Mouse (Mus musculus): ENCODE results near the gene Ankrd31. TPM values are rescaled to one million over a fixed set of nuclear protein-coding genes. Genes with fewer than 3 reads are reported as not detected.

Gene Ankrd31
- polyA plus RNA-seq, 1 experiment from 2014 or later = not detected

GRCm38 (mm10) chr13:96943571-96943970, 195.5 kb downstream of the Ankrd31 start:
- WGBS = 38% methylated on average over 3 of the region's 3 CpGs
- no peaks in the 10 kb centered on the region for H3K36me3 ChIP-seq (ENCODE audit: control insufficient read depth, insufficient read depth, low read length)
- no peak overlapping the region for H3K4me3 ChIP-seq (ENCODE audit: control insufficient read depth in 1 of 2, insufficient read depth in 1 of 2, low read depth in 1 of 2, low read length in 2 of 2)
- H3K27me3 ChIP-seq (ENCODE audit: control insufficient read depth, insufficient read depth, low read length) = no peaks in the 10 kb centered on the region
- no peak overlapping the region for H3K27ac ChIP-seq (replicated peaks in 1 of 2; ENCODE audit: control insufficient read depth in 1 of 2, insufficient read depth in 1 of 2, low read depth in 2 of 2, low read length in 2 of 2)
- H3K9me3 ChIP-seq (ENCODE audit: control insufficient read depth, low read length) = no peaks in the 10 kb centered on the region
- peaks cover 4 to 6% of the 10 kb centered on the region in 2 experiments; a peak in 1 of 4 replicates for H3K4me1 ChIP-seq (ENCODE audit: control insufficient read depth in 2 of 2, insufficient read depth in 2 of 2, low read length in 2 of 2)
- no peak for ATAC-seq (ENCODE audit: insufficient number of reproducible peaks, insufficient read depth, low FRiP score, low read depth)
- no peak overlapping the region for H3K4me2 ChIP-seq (ENCODE audit: low read length)
- H3K9ac ChIP-seq (ENCODE audit: low read length) = no peak overlapping the region

- H3K27me3 ChIP-seq (ENCODE audit: control insufficient read depth, insufficient read depth, low read length) = no peaks in the 10 kb centered on the region
- H3K4me2 ChIP-seq (ENCODE audit: low read length) = no peak overlapping the region
- H3K9me3 ChIP-seq (ENCODE audit: control insufficient read depth, low read length) = no peaks in the 10 kb centered on the region; the same call in 1 of the 2 replicates
- WGBS = 86% methylated on average over 4 of the region's 4 CpGs
- H3K36me3 ChIP-seq (ENCODE audit: control insufficient read depth, insufficient read depth, low read length) = no peaks in the 10 kb centered on the region
- H3K4me1 ChIP-seq (ENCODE audit: control insufficient read depth in 2 of 2, insufficient read depth in 2 of 2, low read length in 2 of 2) = peaks cover 4 to 6% of the 10 kb centered on the region in 2 experiments; a peak in 1 of 4 replicates
- no peak for ATAC-seq (ENCODE audit: insufficient number of reproducible peaks, insufficient read depth, low FRiP score, low read depth)
- H3K4me3 ChIP-seq (ENCODE audit: control insufficient read depth in 1 of 2, insufficient read depth in 1 of 2, low read depth in 1 of 2, low read length in 2 of 2) = no peak overlapping the region
- no peak overlapping the region for H3K9ac ChIP-seq (ENCODE audit: low read length)
- no peak overlapping the region for H3K27ac ChIP-seq (replicated peaks in 1 of 2; ENCODE audit: control insufficient read depth in 1 of 2, insufficient read depth in 1 of 2, low read depth in 2 of 2, low read length in 2 of 2)
Measured at GRCm38 (mm10) chr13:96945748-96946147, 197.7 kb downstream of the Ankrd31 start.

GRCm38 (mm10) chr13:96947722-96948121, 199.7 kb downstream of the Ankrd31 start:
- WGBS = 76% methylated on average over 7 of the region's 7 CpGs
- ATAC-seq (ENCODE audit: insufficient number of reproducible peaks, insufficient read depth, low FRiP score, low read depth) = no peak
- H3K9ac ChIP-seq (ENCODE audit: low read length) = no peak overlapping the region

GRCm38 (mm10) chr13:96951880-96952279, 203.8 kb downstream of the Ankrd31 start:
- Histone ChIP-seq H3K27me3 (ENCODE audit: control insufficient read depth, insufficient read depth, low read length) (no peaks in the 10 kb centered on the region), H3K4me1 (ENCODE audit: control insufficient read depth in 2 of 2, insufficient read depth in 2 of 2, low read length in 2 of 2) (no peaks in the 10 kb centered on the region), H3K36me3 (ENCODE audit: control insufficient read depth, insufficient read depth, low read length) (no peaks in the 10 kb centered on the region), H3K4me2 (ENCODE audit: low read length) (no peak overlapping the region), H3K4me3 (ENCODE audit: control insufficient read depth in 1 of 2, insufficient read depth in 1 of 2, low read depth in 1 of 2, low read length in 2 of 2) (no peak overlapping the region), H3K9ac (ENCODE audit: low read length) (no peak overlapping the region), H3K27ac (replicated peaks in 1 of 2; ENCODE audit: control insufficient read depth in 1 of 2, insufficient read depth in 1 of 2, low read depth in 2 of 2, low read length in 2 of 2) (no peak overlapping the region), H3K9me3 (ENCODE audit: control insufficient read depth, low read length) (no peaks in the 10 kb centered on the region; the same call in 1 of the 2 replicates)
- no peak for ATAC-seq (ENCODE audit: insufficient number of reproducible peaks, insufficient read depth, low FRiP score, low read depth)
- WGBS = 58% methylated on average over 2 of the region's 2 CpGs

More at GRCm38 (mm10) chr13:96947722-96948121, 199.7 kb downstream of the Ankrd31 start:
- Histone ChIP-seq H3K4me2 (ENCODE audit: low read length) (no peak overlapping the region), H3K4me1 (ENCODE audit: control insufficient read depth in 2 of 2, insufficient read depth in 2 of 2, low read length in 2 of 2) (peaks cover 4 to 6% of the 10 kb centered on the region in 2 experiments; a peak in 1 of 4 replicates), H3K4me3 (ENCODE audit: control insufficient read depth in 1 of 2, insufficient read depth in 1 of 2, low read depth in 1 of 2, low read length in 2 of 2) (no peak overlapping the region), H3K9me3 (ENCODE audit: control insufficient read depth, low read length) (no peaks in the 10 kb centered on the region; the same call in 1 of the 2 replicates), H3K27ac (replicated peaks in 1 of 2; ENCODE audit: control insufficient read depth in 1 of 2, insufficient read depth in 1 of 2, low read depth in 2 of 2, low read length in 2 of 2) (no peak overlapping the region), H3K36me3 (ENCODE audit: control insufficient read depth, insufficient read depth, low read length) (no peaks in the 10 kb centered on the region), H3K27me3 (ENCODE audit: control insufficient read depth, insufficient read depth, low read length) (no peaks in the 10 kb centered on the region)

- no peak overlapping the region for H3K27ac ChIP-seq (replicated peaks in 1 of 2; ENCODE audit: control insufficient read depth in 1 of 2, insufficient read depth in 1 of 2, low read depth in 2 of 2, low read length in 2 of 2)
- no peak overlapping the region for H3K4me2 ChIP-seq (ENCODE audit: low read length)
- no peaks in the 10 kb centered on the region for H3K4me1 ChIP-seq (ENCODE audit: control insufficient read depth in 2 of 2, insufficient read depth in 2 of 2, low read length in 2 of 2)
- no peaks in the 10 kb centered on the region for H3K27me3 ChIP-seq (ENCODE audit: control insufficient read depth, insufficient read depth, low read length)
- H3K9ac ChIP-seq (ENCODE audit: low read length) = no peak overlapping the region
- 84% methylated on average over 6 of the region's 6 CpGs for WGBS
- no peak for ATAC-seq (ENCODE audit: insufficient number of reproducible peaks, insufficient read depth, low FRiP score, low read depth)
- no peaks in the 10 kb centered on the region for H3K9me3 ChIP-seq (ENCODE audit: control insufficient read depth, low read length)
- no peaks in the 10 kb centered on the region for H3K36me3 ChIP-seq (ENCODE audit: control insufficient read depth, insufficient read depth, low read length)
- H3K4me3 ChIP-seq (ENCODE audit: control insufficient read depth in 1 of 2, insufficient read depth in 1 of 2, low read depth in 1 of 2, low read length in 2 of 2) = no peak overlapping the region
Measured at GRCm38 (mm10) chr13:96956466-96956865, 208.4 kb downstream of the Ankrd31 start.

Other genes starting within 250 kb of the Ankrd31 start
- gene Polk, start 205.7 kb upstream of the Ankrd31 start, polyA plus RNA-seq (2014; fragmentation: Nextera tagmentation; extraction: Ambion mirVana) = 7.2 and 7.6 TPM in 2 replicates
- 10.0 and 11.9 TPM in 2 replicates for gene Col4a3bp, start 205.7 kb upstream of the Ankrd31 start, polyA plus RNA-seq (2014; fragmentation: Nextera tagmentation; extraction: Ambion mirVana)
- 32.2 and 38.2 TPM in 2 replicates for gene Hmgcr, start 77.3 kb upstream of the Ankrd31 start, polyA plus RNA-seq (2014; fragmentation: Nextera tagmentation; extraction: Ambion mirVana)
- 0.31 and 0.46 TPM in 2 replicates for gene Gcnt4, start 176.4 kb downstream of the Ankrd31 start, polyA plus RNA-seq (2014; fragmentation: Nextera tagmentation; extraction: Ambion mirVana)

Data from heart, embryonic 14.5 days (tissue).